Mouse (Mus musculus): Measurements from ENCODE around the gene Rims1. TPM values are rescaled to one million over a fixed set of nuclear protein-coding genes. Genes with fewer than 3 reads are reported as not detected.

The Rims1 gene
- total RNA-seq, 1 experiment from 2014 or later: not detected

- ATAC-seq (replicated peaks; ENCODE audit: low read depth, poor library complexity, severe bottlenecking): peak; percentile 95
Observed at GRCm38 (mm10) chr1:22268581-22269359, 537.0 kb downstream of the Rims1 start.

GRCm38 (mm10) chr1:22266491-22266890 lies 539.3 kb downstream of the Rims1 start:
- no peak for ATAC-seq (replicated peaks; ENCODE audit: low read depth, poor library complexity, severe bottlenecking)

DNA sequence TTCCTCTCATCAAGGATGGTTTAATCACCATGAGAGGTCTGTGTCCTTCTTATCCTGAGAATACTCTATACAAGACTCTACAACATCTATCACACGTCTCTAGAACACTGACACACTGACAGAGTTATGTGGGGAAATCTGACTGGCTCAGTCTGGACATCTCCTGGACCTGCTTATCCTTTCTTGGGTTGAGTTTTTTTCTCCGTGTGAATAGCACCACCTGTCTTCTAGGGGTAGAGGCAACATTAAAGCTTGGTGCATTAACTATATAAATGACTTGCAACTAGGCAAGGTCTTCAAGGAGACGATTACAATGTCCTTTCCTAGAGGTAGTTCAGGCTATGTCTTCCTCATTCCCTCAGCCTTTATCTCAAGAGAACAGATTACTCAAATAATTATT lies 540.3 kb downstream of the Rims1 start:
- no peak for ATAC-seq (replicated peaks; ENCODE audit: low read depth, poor library complexity, severe bottlenecking)

- no peak for ATAC-seq (replicated peaks; ENCODE audit: low read depth, poor library complexity, severe bottlenecking)
Observed at GRCm38 (mm10) chr1:22262169-22262950, 543.4 kb downstream of the Rims1 start.

DNA sequence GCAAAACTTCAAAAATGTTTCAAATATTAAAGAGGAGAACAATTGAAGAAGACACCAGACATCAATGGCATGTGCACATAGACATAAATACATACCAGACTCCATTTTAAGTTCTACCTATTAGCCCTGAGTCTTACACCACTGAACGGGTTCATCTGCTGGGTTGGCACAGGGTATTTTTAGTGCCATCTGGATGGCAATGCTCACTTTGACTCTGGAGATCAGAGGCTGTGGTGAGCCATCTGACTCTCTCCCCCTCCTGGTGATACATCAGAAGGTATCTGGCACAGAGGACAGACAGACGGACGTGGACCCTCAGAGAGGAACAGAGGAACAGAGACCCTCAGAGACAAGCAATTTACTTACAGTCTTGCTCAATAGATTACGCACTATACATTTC lies 544.1 kb downstream of the Rims1 start:
- ATAC-seq (replicated peaks; ENCODE audit: low read depth, poor library complexity, severe bottlenecking): no peak

GRCm38 (mm10) chr1:22260291-22260690 lies 545.5 kb downstream of the Rims1 start:
- no peak for ATAC-seq (replicated peaks; ENCODE audit: low read depth, poor library complexity, severe bottlenecking)

GRCm38 (mm10) chr1:22258356-22258755 lies 547.4 kb downstream of the Rims1 start:
- no peak for ATAC-seq (replicated peaks; ENCODE audit: low read depth, poor library complexity, severe bottlenecking)

- ATAC-seq (replicated peaks; ENCODE audit: low read depth, poor library complexity, severe bottlenecking): peak; percentile 86
Observed at GRCm38 (mm10) chr1:22254278-22254677, 551.5 kb downstream of the Rims1 start.

- ATAC-seq (replicated peaks; ENCODE audit: low read depth, poor library complexity, severe bottlenecking): no peak
Observed at GRCm38 (mm10) chr1:22252873-22253272, 552.9 kb downstream of the Rims1 start.

- no peak for ATAC-seq (replicated peaks; ENCODE audit: low read depth, poor library complexity, severe bottlenecking)
Observed at GRCm38 (mm10) chr1:22248898-22249386, 556.9 kb downstream of the Rims1 start.

DNA sequence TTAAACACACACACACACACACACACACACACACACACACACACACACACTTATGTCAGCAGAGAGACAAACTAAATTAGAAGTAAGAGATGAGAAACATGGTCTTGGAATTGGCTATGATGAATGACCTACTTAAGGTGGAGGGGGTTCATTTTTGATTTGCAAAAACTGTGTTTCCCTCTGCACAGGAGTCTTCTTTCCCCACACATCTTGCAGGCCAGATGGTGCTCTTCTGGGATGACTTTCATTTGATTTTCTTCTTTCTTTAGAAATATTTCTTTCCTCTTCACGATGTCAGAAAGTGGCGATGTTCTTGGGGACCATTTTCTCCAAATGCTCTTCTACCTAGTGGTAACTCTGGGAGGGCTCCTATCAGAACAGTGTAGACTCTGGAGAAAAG lies 560.0 kb downstream of the Rims1 start:
- no peak for ATAC-seq (replicated peaks; ENCODE audit: low read depth, poor library complexity, severe bottlenecking)

All from common myeloid progenitor, adult 5-6 weeks (primary cell).